Mouse (Mus musculus) cortical plate, adult 2 months (tissue): ENCODE results near the gene Gm49354.

ENCODE experiments used
- CTCF ChIP-seq: fragments of 200-500 bp; IDR thresholded peaks from 2 replicates; pipeline ENCODE4 v1.5.1; 2011; ENCODE audit warnings: mild to moderate bottlenecking, control low read depth, low read length; ENCODE audit not compliant: insufficient read depth; ENCODE audit errors: extremely low read depth
- POLR2A ChIP-seq: fragments of 200-500 bp; IDR thresholded peaks from 2 replicates; pipeline ENCODE4 v1.6.1; 2011; ENCODE audit warnings: mild to moderate bottlenecking, low read length, control low read depth; ENCODE audit not compliant: insufficient read depth; ENCODE audit errors: extremely low read depth

- TF ChIP-seq POLR2A (no peak), CTCF (no peak)
Measured at GRCm38 (mm10) chr13:59738455-59738854, 43.6 kb downstream of the Gm49354 start.
